Mouse (Mus musculus): ENCODE measurements around the gene Dand5. TPM values are rescaled to one million over a fixed set of nuclear protein-coding genes. Genes with fewer than 3 reads are reported as not detected.

Gene Dand5
- polyA plus RNA-seq, 1 experiment from 2014 or later = 6.6 TPM

- 61% methylated on average over 4 of the region's 4 CpGs for WGBS
- no peaks in the 10 kb centered on the region for H3K27me3 ChIP-seq (ENCODE audit: control insufficient read depth, insufficient read depth, low read length)
Measured at GRCm38 (mm10) chr8:84825636-84826035, 3.0 kb upstream of the Dand5 start.

GRCm38 (mm10) chr8:84823653-84824052, 1.0 kb upstream of the Dand5 start:
- Histone ChIP-seq H3K9me3 (replicated peaks; ENCODE audit: control insufficient read depth, low read length) (no peaks in the 10 kb centered on the region), H3K36me3 (ENCODE audit: control insufficient read depth, insufficient read depth) (no peaks in the 10 kb centered on the region), H3K27me3 (ENCODE audit: control insufficient read depth, insufficient read depth, low read length) (no peaks in the 10 kb centered on the region), H3K4me1 (ENCODE audit: control insufficient read depth, insufficient read depth, low read length) (peaks cover 11% of the 10 kb centered on the region), H3K9ac (ENCODE audit: low read length) (no peak overlapping the region), H3K27ac (ENCODE audit: low read length) (no peak overlapping the region), H3K4me3 (ENCODE audit: low read length) (no peak overlapping the region), H3K4me2 (ENCODE audit: low read depth, low read length) (peak overlapping the region; percentile 45)
- peak; percentile 50 for ATAC-seq (replicated peaks; ENCODE audit: extremely low read depth, insufficient read depth, low FRiP score)
- WGBS = under 1% methylated on average over 18 of the region's 18 CpGs

More at GRCm38 (mm10) chr8:84825636-84826035, 3.0 kb upstream of the Dand5 start:
- peaks cover 11% of the 10 kb centered on the region for H3K4me1 ChIP-seq (ENCODE audit: control insufficient read depth, insufficient read depth, low read length)
- no peak overlapping the region for H3K27ac ChIP-seq (ENCODE audit: low read length)
- no peak overlapping the region for H3K4me2 ChIP-seq (ENCODE audit: low read depth, low read length)
- 0 out of 2 replicates have a peak, but pooled peaks have one; percentile 20 for ATAC-seq (replicated peaks; ENCODE audit: extremely low read depth, insufficient read depth, low FRiP score)
- no peak overlapping the region for H3K4me3 ChIP-seq (ENCODE audit: low read length)
- no peaks in the 10 kb centered on the region for H3K9me3 ChIP-seq (replicated peaks; ENCODE audit: control insufficient read depth, low read length)
- H3K36me3 ChIP-seq (ENCODE audit: control insufficient read depth, insufficient read depth) = no peaks in the 10 kb centered on the region
- H3K9ac ChIP-seq (ENCODE audit: low read length) = no peak overlapping the region

GRCm38 (mm10) chr8:84816117-84816516, 6.5 kb downstream of the Dand5 start:
- H3K36me3 ChIP-seq (ENCODE audit: control insufficient read depth, insufficient read depth) = no peaks in the 10 kb centered on the region
- no peak overlapping the region for H3K9ac ChIP-seq (ENCODE audit: low read length)
- H3K4me1 ChIP-seq (ENCODE audit: control insufficient read depth, insufficient read depth, low read length) = peaks cover 14% of the 10 kb centered on the region
- WGBS = 69% methylated on average over 17 of the region's 17 CpGs
- H3K4me3 ChIP-seq (ENCODE audit: low read length) = no peak overlapping the region
- no peaks in the 10 kb centered on the region for H3K9me3 ChIP-seq (replicated peaks; ENCODE audit: control insufficient read depth, low read length)
- peaks cover 6% of the 10 kb centered on the region; the same call in 1 of the 2 replicates for H3K27me3 ChIP-seq (ENCODE audit: control insufficient read depth, insufficient read depth, low read length)
- H3K27ac ChIP-seq (ENCODE audit: low read length) = no peak overlapping the region
- ATAC-seq (replicated peaks; ENCODE audit: extremely low read depth, insufficient read depth, low FRiP score) = no peak
- no peak overlapping the region for H3K4me2 ChIP-seq (ENCODE audit: low read depth, low read length)

- no peak overlapping the region for H3K9ac ChIP-seq (ENCODE audit: low read length)
- 12% methylated on average over 9 of the region's 9 CpGs for WGBS
- peak; percentile 63; the same call in 1 of the 2 replicates for ATAC-seq (replicated peaks; ENCODE audit: extremely low read depth, insufficient read depth, low FRiP score)
Measured at GRCm38 (mm10) chr8:84815547-84815946, 7.1 kb downstream of the Dand5 start.

GRCm38 (mm10) chr8:84814555-84815441, 7.8 kb downstream of the Dand5 start:
- no peak for ATAC-seq (replicated peaks; ENCODE audit: extremely low read depth, insufficient read depth, low FRiP score)
- H3K4me1 ChIP-seq (ENCODE audit: control insufficient read depth, insufficient read depth, low read length) = peaks cover 16% of the 10 kb centered on the region
- H3K27ac ChIP-seq (ENCODE audit: low read length) = no peak overlapping the region
- H3K4me2 ChIP-seq (ENCODE audit: low read depth, low read length) = no peak overlapping the region
- no peak overlapping the region for H3K4me3 ChIP-seq (ENCODE audit: low read length)
- H3K36me3 ChIP-seq (ENCODE audit: control insufficient read depth, insufficient read depth) = no peaks in the 10 kb centered on the region
- 40% methylated on average over 19 of the region's 19 CpGs for WGBS
- peaks cover 6% of the 10 kb centered on the region; the same call in 1 of the 2 replicates for H3K27me3 ChIP-seq (ENCODE audit: control insufficient read depth, insufficient read depth, low read length)
- no peaks in the 10 kb centered on the region for H3K9me3 ChIP-seq (replicated peaks; ENCODE audit: control insufficient read depth, low read length)
- H3K9ac ChIP-seq (ENCODE audit: low read length) = peak overlapping the region; percentile 22; the same call in 1 of the 2 replicates

More at GRCm38 (mm10) chr8:84815547-84815946, 7.1 kb downstream of the Dand5 start:
- H3K27ac ChIP-seq (ENCODE audit: low read length) = no peak overlapping the region
- no peaks in the 10 kb centered on the region for H3K36me3 ChIP-seq (ENCODE audit: control insufficient read depth, insufficient read depth)
- no peak overlapping the region for H3K4me3 ChIP-seq (ENCODE audit: low read length)
- peaks cover 16% of the 10 kb centered on the region for H3K4me1 ChIP-seq (ENCODE audit: control insufficient read depth, insufficient read depth, low read length)
- no peak overlapping the region for H3K4me2 ChIP-seq (ENCODE audit: low read depth, low read length)
- H3K27me3 ChIP-seq (ENCODE audit: control insufficient read depth, insufficient read depth, low read length) = peaks cover 6% of the 10 kb centered on the region; the same call in 1 of the 2 replicates
- no peaks in the 10 kb centered on the region for H3K9me3 ChIP-seq (replicated peaks; ENCODE audit: control insufficient read depth, low read length)

- H3K4me3 ChIP-seq (ENCODE audit: low read length) = no peak overlapping the region
- H3K9ac ChIP-seq (ENCODE audit: low read length) = no peak overlapping the region
- H3K27ac ChIP-seq (ENCODE audit: low read length) = no peak overlapping the region
- H3K36me3 ChIP-seq (ENCODE audit: control insufficient read depth, insufficient read depth) = no peaks in the 10 kb centered on the region
- H3K27me3 ChIP-seq (ENCODE audit: control insufficient read depth, insufficient read depth, low read length) = peaks cover 6% of the 10 kb centered on the region; the same call in 1 of the 2 replicates
- ATAC-seq (replicated peaks; ENCODE audit: extremely low read depth, insufficient read depth, low FRiP score) = no peak
- 79% methylated on average over 11 of the region's 11 CpGs for WGBS
- H3K4me1 ChIP-seq (ENCODE audit: control insufficient read depth, insufficient read depth, low read length) = peaks cover 16% of the 10 kb centered on the region
- H3K4me2 ChIP-seq (ENCODE audit: low read depth, low read length) = no peak overlapping the region
- H3K9me3 ChIP-seq (replicated peaks; ENCODE audit: control insufficient read depth, low read length) = no peaks in the 10 kb centered on the region
Measured at GRCm38 (mm10) chr8:84814240-84814554, 8.4 kb downstream of the Dand5 start.

- Histone ChIP-seq H3K4me2 (ENCODE audit: low read depth, low read length) (no peak overlapping the region), H3K9ac (ENCODE audit: low read length) (no peak overlapping the region), H3K4me1 (ENCODE audit: control insufficient read depth, insufficient read depth, low read length) (peaks cover 16% of the 10 kb centered on the region), H3K27me3 (ENCODE audit: control insufficient read depth, insufficient read depth, low read length) (peaks cover 6% of the 10 kb centered on the region; the same call in 1 of the 2 replicates), H3K36me3 (ENCODE audit: control insufficient read depth, insufficient read depth) (no peaks in the 10 kb centered on the region), H3K27ac (ENCODE audit: low read length) (no peak overlapping the region), H3K4me3 (ENCODE audit: low read length) (no peak overlapping the region), H3K9me3 (replicated peaks; ENCODE audit: control insufficient read depth, low read length) (no peaks in the 10 kb centered on the region)
- no peak for ATAC-seq (replicated peaks; ENCODE audit: extremely low read depth, insufficient read depth, low FRiP score)
- WGBS = 54% methylated on average over 3 of the region's 3 CpGs
Measured at GRCm38 (mm10) chr8:84813830-84814229, 8.8 kb downstream of the Dand5 start.

- Histone ChIP-seq H3K4me3 (ENCODE audit: low read length) (no peak overlapping the region), H3K27me3 (ENCODE audit: control insufficient read depth, insufficient read depth, low read length) (peaks cover 6% of the 10 kb centered on the region; the same call in 1 of the 2 replicates), H3K4me1 (ENCODE audit: control insufficient read depth, insufficient read depth, low read length) (peaks cover 16% of the 10 kb centered on the region), H3K36me3 (ENCODE audit: control insufficient read depth, insufficient read depth) (no peaks in the 10 kb centered on the region), H3K9ac (ENCODE audit: low read length) (no peak overlapping the region), H3K4me2 (ENCODE audit: low read depth, low read length) (no peak overlapping the region), H3K9me3 (replicated peaks; ENCODE audit: control insufficient read depth, low read length) (no peaks in the 10 kb centered on the region), H3K27ac (ENCODE audit: low read length) (no peak overlapping the region)
- WGBS = under 1% methylated on average over 5 of the region's 5 CpGs
- ATAC-seq (replicated peaks; ENCODE audit: extremely low read depth, insufficient read depth, low FRiP score) = no peak
Measured at GRCm38 (mm10) chr8:84813059-84813458, 9.6 kb downstream of the Dand5 start.

- Histone ChIP-seq H3K4me1 (ENCODE audit: control insufficient read depth, insufficient read depth, low read length) (peaks cover 16% of the 10 kb centered on the region), H3K9me3 (replicated peaks; ENCODE audit: control insufficient read depth, low read length) (no peaks in the 10 kb centered on the region), H3K36me3 (ENCODE audit: control insufficient read depth, insufficient read depth) (no peaks in the 10 kb centered on the region), H3K4me3 (ENCODE audit: low read length) (peak overlapping the region; percentile 44), H3K4me2 (ENCODE audit: low read depth, low read length) (peak overlapping the region; percentile 67), H3K27ac (ENCODE audit: low read length) (no peak overlapping the region), H3K27me3 (ENCODE audit: control insufficient read depth, insufficient read depth, low read length) (peaks cover 6% of the 10 kb centered on the region; the same call in 1 of the 2 replicates), H3K9ac (ENCODE audit: low read length) (peak overlapping the region; percentile 23; the same call in 1 of the 2 replicates)
- 33% methylated on average over 10 of the region's 10 CpGs for WGBS
- no peak for ATAC-seq (replicated peaks; ENCODE audit: extremely low read depth, insufficient read depth, low FRiP score)
Measured at GRCm38 (mm10) chr8:84811303-84811702, 11.3 kb downstream of the Dand5 start.
